Mouse (Mus musculus): Measurements from ENCODE around the gene Rab27a. TPM values are rescaled to one million over a fixed set of nuclear protein-coding genes. Genes with fewer than 3 reads are reported as not detected.

The Rab27a gene
- polyA plus RNA-seq, 1 experiment, result 21.1 TPM

- H3K4me1 ChIP-seq (replicated peaks; ENCODE audit: control insufficient read depth, insufficient read depth, low read length), result peaks cover 16% of the 10 kb centered on the region
- DNase-seq, result no peak
- H3K27ac ChIP-seq (ENCODE audit: control insufficient read depth, insufficient read depth, low read length), result no peak overlapping the region
- H3K4me3 ChIP-seq (ENCODE audit: control insufficient read depth, insufficient read depth, low read length), result no peak overlapping the region
- WGBS, result 93% methylated on average over 17 of the region's 17 CpGs
- H3K27me3 ChIP-seq (ENCODE audit: control insufficient read depth, insufficient read depth, low read length), result no peaks in the 10 kb centered on the region
- TF ChIP-seq CTCF (IDR thresholded peaks at IDR 0.05; ENCODE audit: borderline replicate concordance, control insufficient read depth, extremely low read depth, insufficient read depth, low read length, poor library complexity) (no peak), POLR2A (IDR thresholded peaks at IDR 0.05; ENCODE audit: control insufficient read depth, extremely low read depth, insufficient read depth, low read length, poor library complexity) (no peak)
- no peaks in the 10 kb centered on the region for H3K36me3 ChIP-seq (ENCODE audit: control insufficient read depth, insufficient read depth, low read length)
Observed at GRCm38 (mm10) chr9:73094580-73094979, 49.9 kb downstream of the Rab27a start.

GRCm38 (mm10) chr9:73097898-73098297 lies 53.2 kb downstream of the Rab27a start:
- TF ChIP-seq POLR2A (IDR thresholded peaks at IDR 0.05; ENCODE audit: control insufficient read depth, extremely low read depth, insufficient read depth, low read length, poor library complexity) (no peak), CTCF (IDR thresholded peaks at IDR 0.05; ENCODE audit: borderline replicate concordance, control insufficient read depth, extremely low read depth, insufficient read depth, low read length, poor library complexity) (no peak)
- DNase-seq, result no peak
- WGBS, result 88% methylated on average over 2 of the region's 2 CpGs

DNA sequence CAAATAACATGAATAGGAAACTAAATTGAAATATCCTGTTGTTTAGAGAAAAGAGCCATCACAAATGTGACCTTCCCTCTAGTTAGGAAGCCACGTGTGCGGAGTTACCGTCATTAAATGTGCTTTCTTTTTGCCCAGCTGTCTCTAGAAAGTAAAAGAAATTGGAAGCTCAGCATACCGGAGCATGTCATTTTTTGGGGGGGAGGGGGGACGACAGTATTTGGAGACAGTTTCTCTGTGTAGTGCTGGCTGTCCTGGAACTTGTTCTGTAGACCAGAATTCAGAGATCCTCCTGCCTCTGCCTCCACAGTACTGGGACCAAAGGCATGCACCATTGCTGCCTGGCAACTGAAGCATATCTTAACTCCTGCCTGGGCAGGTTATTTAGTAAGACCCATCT lies 56.9 kb downstream of the Rab27a start, which contains the start of gene Khdc3:
Gene Khdc3 (plus strand): TSS at position 301 of the 400 bp plus-strand sequence.
- peaks cover 11% of the 10 kb centered on the region for H3K4me1 ChIP-seq (replicated peaks; ENCODE audit: control insufficient read depth, insufficient read depth, low read length)
- H3K36me3 ChIP-seq (ENCODE audit: control insufficient read depth, insufficient read depth, low read length), result no peaks in the 10 kb centered on the region
- H3K27me3 ChIP-seq (ENCODE audit: control insufficient read depth, insufficient read depth, low read length), result no peaks in the 10 kb centered on the region; the same call in 1 of the 2 replicates
- no peak within 1 kb of the TSS for H3K4me3 ChIP-seq (ENCODE audit: control insufficient read depth, insufficient read depth, low read length)
- DNase-seq, result no peak
- 95% methylated on average over 5 of the region's 5 CpGs for WGBS
- no peak within 1 kb of the TSS for H3K27ac ChIP-seq (ENCODE audit: control insufficient read depth, insufficient read depth, low read length)
- no peak for TF ChIP-seq CTCF (IDR thresholded peaks at IDR 0.05; ENCODE audit: borderline replicate concordance, control insufficient read depth, extremely low read depth, insufficient read depth, low read length, poor library complexity)
- no peak for TF ChIP-seq POLR2A (IDR thresholded peaks at IDR 0.05; ENCODE audit: control insufficient read depth, extremely low read depth, insufficient read depth, low read length, poor library complexity)

More at GRCm38 (mm10) chr9:73097898-73098297, 53.2 kb downstream of the Rab27a start:
- Histone ChIP-seq H3K36me3 (ENCODE audit: control insufficient read depth, insufficient read depth, low read length) (no peaks in the 10 kb centered on the region), H3K4me3 (ENCODE audit: control insufficient read depth, insufficient read depth, low read length) (no peak overlapping the region), H3K27ac (ENCODE audit: control insufficient read depth, insufficient read depth, low read length) (no peak overlapping the region), H3K27me3 (ENCODE audit: control insufficient read depth, insufficient read depth, low read length) (no peaks in the 10 kb centered on the region), H3K4me1 (replicated peaks; ENCODE audit: control insufficient read depth, insufficient read depth, low read length) (peaks cover 7% of the 10 kb centered on the region)

- no peak within 1 kb of the TSS for H3K4me3 ChIP-seq (ENCODE audit: control insufficient read depth, insufficient read depth, low read length)
- no peak within 1 kb of the TSS for H3K27ac ChIP-seq (ENCODE audit: control insufficient read depth, insufficient read depth, low read length)
- 98% methylated on average over 4 of the region's 4 CpGs for WGBS
- no peaks in the 10 kb centered on the region; the same call in 1 of the 2 replicates for H3K27me3 ChIP-seq (ENCODE audit: control insufficient read depth, insufficient read depth, low read length)
- no peak for TF ChIP-seq CTCF (IDR thresholded peaks at IDR 0.05; ENCODE audit: borderline replicate concordance, control insufficient read depth, extremely low read depth, insufficient read depth, low read length, poor library complexity)
- no peak for TF ChIP-seq POLR2A (IDR thresholded peaks at IDR 0.05; ENCODE audit: control insufficient read depth, extremely low read depth, insufficient read depth, low read length, poor library complexity)
- peaks cover 11% of the 10 kb centered on the region for H3K4me1 ChIP-seq (replicated peaks; ENCODE audit: control insufficient read depth, insufficient read depth, low read length)
- DNase-seq, result no peak
- no peaks in the 10 kb centered on the region for H3K36me3 ChIP-seq (ENCODE audit: control insufficient read depth, insufficient read depth, low read length)
Observed at GRCm38 (mm10) chr9:73102181-73102580, 57.5 kb downstream of the Rab27a start, which contains the start of gene Gm20509. Gm20509 (plus strand) TSS chr9:73102470.

DNA sequence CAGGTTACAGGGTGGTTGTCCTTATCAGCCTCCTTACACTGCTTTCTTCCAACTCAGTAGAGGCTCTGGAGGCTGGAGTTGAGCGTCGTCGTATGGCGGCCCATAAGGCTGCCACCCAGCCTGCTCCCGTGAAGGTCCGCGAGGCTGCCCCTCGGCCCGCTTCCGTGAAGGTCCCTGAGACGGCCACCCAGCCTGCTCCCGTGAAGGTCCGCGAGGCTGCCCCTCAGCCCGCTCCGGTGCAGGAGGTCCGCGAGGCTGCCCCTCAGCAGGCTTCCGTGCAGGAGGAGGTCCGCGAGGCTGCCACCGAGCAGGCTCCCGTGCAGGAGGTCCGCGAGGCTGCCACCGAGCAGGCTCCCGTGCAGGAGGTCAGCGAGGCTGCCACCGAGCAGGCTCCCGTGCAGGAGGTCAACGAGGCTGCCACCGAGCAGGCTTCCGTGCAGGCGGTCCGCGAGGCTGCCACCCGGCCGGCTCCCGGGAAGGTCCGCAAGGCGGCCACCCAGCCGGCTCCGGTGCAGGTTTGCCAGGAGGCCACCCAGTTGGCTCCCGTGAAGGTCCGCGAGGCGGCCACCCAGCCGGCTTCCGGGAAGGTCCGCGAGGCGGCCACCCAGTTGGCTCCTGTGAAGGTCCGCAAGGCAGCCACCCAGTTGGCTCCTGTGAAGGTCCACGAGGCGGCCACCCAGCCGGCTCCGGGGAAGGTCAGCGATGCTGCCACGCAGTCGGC lies 58.7 kb downstream of the Rab27a start:
- Histone ChIP-seq H3K36me3 (ENCODE audit: control insufficient read depth, insufficient read depth, low read length) (no peaks in the 10 kb centered on the region), H3K27ac (ENCODE audit: control insufficient read depth, insufficient read depth, low read length) (no peak overlapping the region), H3K4me3 (ENCODE audit: control insufficient read depth, insufficient read depth, low read length) (no peak overlapping the region), H3K27me3 (ENCODE audit: control insufficient read depth, insufficient read depth, low read length) (no peaks in the 10 kb centered on the region; the same call in 1 of the 2 replicates), H3K4me1 (replicated peaks; ENCODE audit: control insufficient read depth, insufficient read depth, low read length) (peaks cover 6% of the 10 kb centered on the region)
- TF ChIP-seq POLR2A (IDR thresholded peaks at IDR 0.05; ENCODE audit: control insufficient read depth, extremely low read depth, insufficient read depth, low read length, poor library complexity) (no peak), CTCF (IDR thresholded peaks at IDR 0.05; ENCODE audit: borderline replicate concordance, control insufficient read depth, extremely low read depth, insufficient read depth, low read length, poor library complexity) (no peak)
- 23% methylated on average over 60 of the region's 60 CpGs for WGBS
- DNase-seq, result no peak

GRCm38 (mm10) chr9:73103880-73104198 lies 59.2 kb downstream of the Rab27a start:
- DNase-seq, result no peak
- Histone ChIP-seq H3K36me3 (ENCODE audit: control insufficient read depth, insufficient read depth, low read length) (no peaks in the 10 kb centered on the region), H3K4me3 (ENCODE audit: control insufficient read depth, insufficient read depth, low read length) (no peak overlapping the region), H3K27me3 (ENCODE audit: control insufficient read depth, insufficient read depth, low read length) (no peaks in the 10 kb centered on the region; the same call in 1 of the 2 replicates), H3K27ac (ENCODE audit: control insufficient read depth, insufficient read depth, low read length) (no peak overlapping the region), H3K4me1 (replicated peaks; ENCODE audit: control insufficient read depth, insufficient read depth, low read length) (peaks cover 4% of the 10 kb centered on the region; the same call in 1 of the 2 replicates)
- no peak for TF ChIP-seq POLR2A (IDR thresholded peaks at IDR 0.05; ENCODE audit: control insufficient read depth, extremely low read depth, insufficient read depth, low read length, poor library complexity)
- TF ChIP-seq CTCF (IDR thresholded peaks at IDR 0.05; ENCODE audit: borderline replicate concordance, control insufficient read depth, extremely low read depth, insufficient read depth, low read length, poor library complexity), result no peak
- 64% methylated on average over 5 of the region's 5 CpGs for WGBS
